Mouse (Mus musculus) WW6 (cell line): ENCODE measurements at regions not wholly inside any gene's neighbourhood (a gene's known extent, or its start where the extent isn't known, plus 50 kb on each side); places are given as distances from the start of the nearest gene placed in this dataset.

ENCODE experiments used
- DNase-seq: peaks from one replicate; pipeline ENCODE4 v3.0.0-alpha.2; 2013; ENCODE audit warnings: low read depth, low spot score

GRCm38 (mm10) chr2:128368534-128369273 is 222.3 kb upstream of the Spdye4c start:
- DNase-seq: no peak

GRCm38 (mm10) chr2:128370821-128371220 is 220.2 kb upstream of the Spdye4c start:
- no peak for DNase-seq

- no peak for DNase-seq
These were observed 218.8 kb upstream of the Spdye4c start for GRCm38 (mm10) chr2:128372204-128372603.

- no peak for DNase-seq
These were observed 217.4 kb upstream of the Spdye4c start for GRCm38 (mm10) chr2:128373363-128374252.

GRCm38 (mm10) chr2:128374253-128374566 is 216.8 kb upstream of the Spdye4c start:
- no peak for DNase-seq

GRCm38 (mm10) chr2:128374926-128375325 is 216.1 kb upstream of the Spdye4c start:
- no peak for DNase-seq

- DNase-seq: no peak
These were observed 215.2 kb upstream of the Spdye4c start for GRCm38 (mm10) chr2:128375827-128376226.

GRCm38 (mm10) chr2:128377176-128377575 is 213.8 kb upstream of the Spdye4c start:
- no peak for DNase-seq

- DNase-seq: no peak
These were observed 213.3 kb upstream of the Spdye4c start for GRCm38 (mm10) chr2:128377680-128378079.

- no peak for DNase-seq
These were observed 212.6 kb upstream of the Spdye4c start for GRCm38 (mm10) chr2:128378456-128378855.

GRCm38 (mm10) chr2:128379151-128379550 is 211.9 kb upstream of the Spdye4c start:
- no peak for DNase-seq

- DNase-seq: no peak
These were observed 211.5 kb upstream of the Spdye4c start for GRCm38 (mm10) chr2:128379554-128379953.

- no peak for DNase-seq
These were observed 210.4 kb upstream of the Spdye4c start for GRCm38 (mm10) chr2:128380581-128380980.

- DNase-seq: no peak
These were observed 209.3 kb upstream of the Spdye4c start for GRCm38 (mm10) chr2:128381684-128382205.

GRCm38 (mm10) chr2:128382473-128382872 is 208.5 kb upstream of the Spdye4c start:
- DNase-seq: no peak

GRCm38 (mm10) chr2:128384612-128385011 is 206.4 kb upstream of the Spdye4c start:
- no peak for DNase-seq

- no peak for DNase-seq
These were observed 204.0 kb upstream of the Spdye4c start for GRCm38 (mm10) chr2:128386846-128387621.

GRCm38 (mm10) chr2:128387851-128388471 is 203.0 kb upstream of the Spdye4c start:
- DNase-seq: no peak

GRCm38 (mm10) chr2:128388883-128389470 is 202.0 kb upstream of the Spdye4c start:
- DNase-seq: no peak

GRCm38 (mm10) chr2:128392344-128392743 is 198.7 kb upstream of the Spdye4c start:
- DNase-seq: no peak

- no peak for DNase-seq
These were observed 197.6 kb upstream of the Spdye4c start for GRCm38 (mm10) chr2:128393401-128393800.
